ENCODE assay signal across 18 mouse cellular contexts in the genomic region with DNA sequence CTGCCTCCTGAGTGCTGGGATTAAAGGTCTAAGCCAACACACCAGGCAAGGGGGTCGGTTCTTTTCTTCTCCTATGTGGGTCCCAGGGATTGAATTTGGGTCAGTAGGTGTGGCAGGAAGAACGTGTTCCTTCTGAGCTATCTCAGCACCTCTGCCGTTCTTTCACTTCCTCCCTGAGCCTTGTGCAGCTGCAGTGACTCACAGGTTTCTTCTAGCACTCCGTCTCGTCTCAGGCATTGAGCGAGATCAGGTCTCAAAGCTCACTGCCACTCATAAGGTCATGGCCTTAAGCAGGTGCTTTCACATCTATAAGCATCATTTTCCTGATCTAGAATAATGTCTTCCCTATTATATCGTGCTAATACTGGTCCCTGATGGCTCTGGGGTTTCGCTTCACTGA. TPM values are rescaled to one million over a fixed set of nuclear protein-coding genes. Genes with fewer than 3 reads are reported as not detected.
DNase-seq lines count a peak whose midpoint lies in the region; ATAC-seq and TF ChIP-seq lines count a peak whose summit lies in the region.
"Had no signal": no experiment of that assay in that cellular context is flagged by ENCODE, and none has a peak within 500 bp of the region (broad histone marks: within the 10 kb centered on the region; RNA-seq: fewer than 3 reads in every experiment).

No protein-coding gene starts in this region.

- WGBS in thymus, adult 2 months = 28% methylated on average over 8 of the region's 8 CpGs

- no peak for TF ChIP-seq POLR2A in thymus, adult 2 months (IDR thresholded peaks at IDR 0.05; ENCODE audit: control insufficient read depth, extremely low read depth, insufficient read depth, low read length, poor library complexity)

- peaks cover 21% of the 10 kb centered on the region for H3K4me1 ChIP-seq in thymus, adult 2 months (replicated peaks; ENCODE audit: control insufficient read depth, insufficient read depth, low read length)
- H3K4me1 ChIP-seq: forebrain, embryonic 15.5 days had no signal

- peak; percentile 87 for ATAC-seq in granulocyte monocyte progenitor cell, adult 5-6 weeks (replicated peaks; ENCODE audit: poor library complexity, severe bottlenecking)
- ATAC-seq: forebrain, embryonic 15.5 days; hindbrain, postnatal 0 days; midbrain, embryonic 13.5 days had no signal

- intact Hi-C loops in left cerebral cortex, postnatal 36 days (cut with DNase I) = no loop called here

- H3K36me3 ChIP-seq in thymus, adult 2 months (ENCODE audit: control insufficient read depth, insufficient read depth, low read length) = no peaks in the 10 kb centered on the region

- H3K4me3 ChIP-seq in thymus, adult 2 months (ENCODE audit: control insufficient read depth, insufficient read depth, low read length) = no peak overlapping the region
- H3K4me3 ChIP-seq: forebrain, embryonic 15.5 days; midbrain, embryonic 13.5 days had no signal

- DNase-seq in 416B (ENCODE audit: low read depth) = peak; percentile 63
- peak; percentile 31 for DNase-seq in CD4-positive helper T cell, adult 2 months (ENCODE audit: low read depth, low spot score)
- DNase-seq in thymus, adult 2 months = peak; percentile 39
- DNase-seq in embryo, embryonic 10.5 days (ENCODE audit: low spot score) = no peak
- no peak for DNase-seq in frontal cortex, adult 2 months (ENCODE audit: extremely low spot score in 1 of 2, low spot score in 1 of 2)
- DNase-seq in left cerebral cortex, postnatal 36 days (ENCODE audit: low spot score in 2 of 2) = no peak
- DNase-seq: cerebellum, adult 8-10 months; embryo, embryonic 11 days; heart, postnatal 10 days; kidney, adult 8-10 months; liver; lung, adult 18-20 months; lung, postnatal 36 days; right cerebral cortex, postnatal 14 days had no signal

- TF ChIP-seq CTCF in thymus, adult 2 months (IDR thresholded peaks at IDR 0.05; ENCODE audit: borderline replicate concordance, control insufficient read depth, extremely low read depth, insufficient read depth, low read length, poor library complexity) = no peak

- H3K27ac ChIP-seq in thymus, adult 2 months (ENCODE audit: control insufficient read depth, insufficient read depth, low read length) = peak overlapping the region; percentile 87
- H3K27ac ChIP-seq: forebrain, embryonic 15.5 days; hindbrain, postnatal 0 days; midbrain, embryonic 13.5 days had no signal

- H3K27me3 ChIP-seq in thymus, adult 2 months (ENCODE audit: control insufficient read depth, insufficient read depth, low read length) = no peaks in the 10 kb centered on the region
- H3K27me3 ChIP-seq: forebrain, embryonic 15.5 days; midbrain, embryonic 13.5 days had no signal

RNA-seq across cellular contexts. Expression of a gene that starts 35.1 kb away (rescaled TPM):
- 8.3 and 9.4 TPM in 2 replicates for total RNA-seq in granulocyte monocyte progenitor cell, adult 5-6 weeks (2014; fragmentation: Nextera tagmentation)
- total RNA-seq in granulocyte monocyte progenitor cell, adult 5-6 weeks (2017) = 3.3 and 4.3 TPM in 2 replicates
- polyA plus RNA-seq in thymus, adult 2 months (2012; rRNA removed) = 21.7 and 22.1 TPM in 2 replicates
- polyA plus RNA-seq in frontal cortex, adult 2 months (2012; rRNA removed) = 48.0 and 56.7 TPM in 2 replicates
- 10 to 100 TPM; 93.3 to 94.1 TPM for total RNA-seq in left cerebral cortex, postnatal 36 days (2021)

RNA-seq across cellular contexts. Expression of a gene that starts 42.8 kb away (rescaled TPM):
- total RNA-seq in granulocyte monocyte progenitor cell, adult 5-6 weeks (2014; fragmentation: Nextera tagmentation) = 72.5 and 80.3 TPM in 2 replicates
- total RNA-seq in granulocyte monocyte progenitor cell, adult 5-6 weeks (2017) = 40.9 and 43.1 TPM in 2 replicates
- polyA plus RNA-seq in thymus, adult 2 months (2012; rRNA removed) = 48.4 and 51.2 TPM in 2 replicates
- polyA plus RNA-seq in frontal cortex, adult 2 months (2012; rRNA removed) = 25.1 and 27.5 TPM in 2 replicates
- total RNA-seq in left cerebral cortex, postnatal 36 days (2021) = 10 to 100 TPM; 26.6 to 30.7 TPM

RNA-seq across cellular contexts. Expression of a gene that starts 52.5 kb away (rescaled TPM):
- 3.9 and 4.4 TPM in 2 replicates for total RNA-seq in granulocyte monocyte progenitor cell, adult 5-6 weeks (2014; fragmentation: Nextera tagmentation)
- total RNA-seq in granulocyte monocyte progenitor cell, adult 5-6 weeks (2017) = 1.8 and 4.0 TPM in 2 replicates
- polyA plus RNA-seq in thymus, adult 2 months (2012; rRNA removed) = 22.1 and 22.4 TPM in 2 replicates
- polyA plus RNA-seq in frontal cortex, adult 2 months (2012; rRNA removed) = 15.8 and 18.4 TPM in 2 replicates
- 10 to 100 TPM; 17.2 to 21.7 TPM for total RNA-seq in left cerebral cortex, postnatal 36 days (2021)

Comparison
In these comparisons a context has a peak if more than half of its experiments do, and no peak if none do; other contexts are left out.
1. DNase-seq: peak in 416B (single experiment), CD4-positive helper T cell, adult 2 months (single experiment) and thymus, adult 2 months (single experiment); none in embryo, embryonic 10.5 days (single experiment), frontal cortex, adult 2 months (0 of 2) and left cerebral cortex, postnatal 36 days (0 of 2).
2. RNA of a gene that starts 35.1 kb away (total RNA-seq): 93.3 to 94.1 TPM in left cerebral cortex, postnatal 36 days; 3.3 to 9.4 TPM in granulocyte monocyte progenitor cell, adult 5-6 weeks; every median in the first group is over 4 times any median in the second.